18 mouse cellular contexts compared by ENCODE assay signal in genomic region chr16:28868864-28869263, GRCm38 (mm10).
A peak's percentile ranks its signal among the peaks of the same experiment; 100 is the strongest.
DNase-seq lines count a peak whose midpoint lies in the region; ATAC-seq and TF ChIP-seq lines count a peak whose summit lies in the region.
"Had no signal": no experiment of that assay in that cellular context is flagged by ENCODE, and none has a peak within 500 bp of the region (broad histone marks: within the 10 kb centered on the region; RNA-seq: fewer than 3 reads in every experiment).

No protein-coding gene starts in this region.

- H3K27ac ChIP-seq in limb, embryonic 12.5 days, result 0 out of 2 replicates have a peak overlapping the region, but pooled peaks have one; percentile 18
- no peak overlapping the region for H3K27ac ChIP-seq in limb, embryonic 10.5 days
- H3K27ac ChIP-seq in lung, embryonic 16.5 days (ENCODE audit: low read length), result peak overlapping the region; percentile 56
- H3K27ac ChIP-seq in intestine, embryonic 15.5 days, result no peak overlapping the region; the same call in 1 of the 2 replicates
- H3K27ac ChIP-seq in intestine, postnatal 0 days (ENCODE audit: low read depth, low read length), result no peak overlapping the region
- H3K27ac ChIP-seq: embryonic facial prominence, embryonic 12.5 days; forebrain, embryonic 13.5 days; gastrocnemius, adult 2 months had no signal

- no peak overlapping the region for H3K9ac ChIP-seq in limb, embryonic 12.5 days (replicated peaks)
- H3K9ac ChIP-seq in lung, embryonic 16.5 days (ENCODE audit: low read length), result no peak overlapping the region
- H3K9ac ChIP-seq in intestine, embryonic 15.5 days, result no peak overlapping the region
- H3K9ac ChIP-seq in intestine, postnatal 0 days (ENCODE audit: low read depth, low read length), result no peak overlapping the region
- H3K9ac ChIP-seq: embryonic facial prominence, embryonic 12.5 days; forebrain, embryonic 13.5 days; forebrain, postnatal 0 days; heart, embryonic 12.5 days had no signal

- ATAC-seq in limb, embryonic 12.5 days (ENCODE audit: insufficient number of reproducible peaks, insufficient read depth, low FRiP score, low TSS enrichment, low read depth), result no peak
- ATAC-seq in lung, embryonic 16.5 days (ENCODE audit: low read depth), result peak; percentile 56
- ATAC-seq in intestine, embryonic 15.5 days, result peak; percentile 49
- ATAC-seq in intestine, postnatal 0 days, result peak; percentile 31; the same call in 1 of the 2 replicates
- ATAC-seq: forebrain, embryonic 13.5 days; forebrain, postnatal 0 days; hindbrain, embryonic 16.5 days had no signal

- no peaks in the 10 kb centered on the region for H3K36me3 ChIP-seq in limb, embryonic 12.5 days
- H3K36me3 ChIP-seq in limb, embryonic 10.5 days, result no peaks in the 10 kb centered on the region
- no peaks in the 10 kb centered on the region for H3K36me3 ChIP-seq in lung, embryonic 16.5 days (ENCODE audit: control insufficient read depth, insufficient read depth, low read length)
- H3K36me3 ChIP-seq in intestine, embryonic 15.5 days, result no peaks in the 10 kb centered on the region
- no peaks in the 10 kb centered on the region for H3K36me3 ChIP-seq in intestine, postnatal 0 days (ENCODE audit: control insufficient read depth, insufficient read depth)
- H3K36me3 ChIP-seq: embryonic facial prominence, embryonic 12.5 days; heart, embryonic 12.5 days had no signal

- 43% methylated on average over 9 of the region's 9 CpGs for WGBS in limb, embryonic 12.5 days
- 58% methylated on average over 9 of the region's 9 CpGs for WGBS in limb, embryonic 10.5 days
- WGBS in lung, embryonic 16.5 days, result 50% methylated on average over 9 of the region's 9 CpGs
- WGBS in intestine, embryonic 15.5 days, result 45% methylated on average over 9 of the region's 9 CpGs
- WGBS in intestine, postnatal 0 days, result 48% methylated on average over 9 of the region's 9 CpGs

- no peak overlapping the region for H3K4me3 ChIP-seq in limb, embryonic 12.5 days (replicated peaks)
- no peak overlapping the region for H3K4me3 ChIP-seq in limb, embryonic 10.5 days
- H3K4me3 ChIP-seq in lung, embryonic 16.5 days (ENCODE audit: low read length), result no peak overlapping the region
- H3K4me3 ChIP-seq in intestine, embryonic 15.5 days (replicated peaks), result no peak overlapping the region
- H3K4me3 ChIP-seq in intestine, postnatal 0 days (ENCODE audit: low read depth, low read length), result no peak overlapping the region
- H3K4me3 ChIP-seq: embryonic facial prominence, embryonic 12.5 days; forebrain, embryonic 13.5 days; gastrocnemius, adult 2 months; heart, embryonic 12.5 days had no signal

- peaks cover 41% of the 10 kb centered on the region for H3K4me1 ChIP-seq in limb, embryonic 12.5 days (replicated peaks)
- peaks cover 36% of the 10 kb centered on the region for H3K4me1 ChIP-seq in limb, embryonic 10.5 days
- peaks cover 11% of the 10 kb centered on the region; the same call in 1 of the 2 replicates for H3K4me1 ChIP-seq in lung, embryonic 16.5 days (replicated peaks; ENCODE audit: control insufficient read depth, insufficient read depth, low read length)
- H3K4me1 ChIP-seq in intestine, embryonic 15.5 days (replicated peaks), result 0 out of 2 replicates have a peak, but pooled peaks cover 16% of the 10 kb centered on the region
- H3K4me1 ChIP-seq in intestine, postnatal 0 days (replicated peaks; ENCODE audit: control insufficient read depth, insufficient read depth, low read length), result peaks cover 14% of the 10 kb centered on the region; the same call in 1 of the 2 replicates

- TF ChIP-seq CTCF in intestine, postnatal 0 days (IDR thresholded peaks at IDR 0.05; ENCODE audit: low read depth), result no peak

- no peaks in the 10 kb centered on the region for H3K27me3 ChIP-seq in limb, embryonic 12.5 days
- H3K27me3 ChIP-seq in limb, embryonic 10.5 days (ENCODE audit: low read depth, poor library complexity, severe bottlenecking), result no peaks in the 10 kb centered on the region
- no peaks in the 10 kb centered on the region for H3K27me3 ChIP-seq in lung, embryonic 16.5 days (ENCODE audit: control insufficient read depth, insufficient read depth, low read depth, low read length)
- H3K27me3 ChIP-seq in intestine, embryonic 15.5 days (replicated peaks), result no peaks in the 10 kb centered on the region
- no peaks in the 10 kb centered on the region for H3K27me3 ChIP-seq in intestine, postnatal 0 days (replicated peaks; ENCODE audit: control insufficient read depth, insufficient read depth, low read length)
- H3K27me3 ChIP-seq: embryonic facial prominence, embryonic 12.5 days; heart, embryonic 12.5 days had no signal

- no peak for DNase-seq in limb, embryonic 10.5 days (ENCODE audit: low spot score)
- no peak for DNase-seq in lung, postnatal 4 days
- DNase-seq in frontal cortex, postnatal 14 days (ENCODE audit: low spot score in 2 of 2), result no peak
- DNase-seq: adrenal gland, adult 8-10 months; adrenal gland, postnatal 36 days; cerebellum, adult 2 months; cerebellum, postnatal 10 days; forebrain, postnatal 0 days; gastrocnemius, adult 2 months; gastrocnemius, postnatal 25 days had no signal

- H3K9me3 ChIP-seq in limb, embryonic 12.5 days, result no peaks in the 10 kb centered on the region
- no peaks in the 10 kb centered on the region for H3K9me3 ChIP-seq in limb, embryonic 10.5 days (replicated peaks)
- no peaks in the 10 kb centered on the region for H3K9me3 ChIP-seq in lung, embryonic 16.5 days (ENCODE audit: control insufficient read depth, low read length)
- H3K9me3 ChIP-seq in intestine, embryonic 15.5 days, result no peaks in the 10 kb centered on the region
- no peaks in the 10 kb centered on the region for H3K9me3 ChIP-seq in intestine, postnatal 0 days (ENCODE audit: control insufficient read depth)
- H3K9me3 ChIP-seq: embryonic facial prominence, embryonic 12.5 days; forebrain, embryonic 13.5 days; heart, embryonic 12.5 days had no signal

- no peak overlapping the region for H3K4me2 ChIP-seq in limb, embryonic 12.5 days
- no peak overlapping the region for H3K4me2 ChIP-seq in lung, embryonic 16.5 days (ENCODE audit: low read depth, low read length)
- H3K4me2 ChIP-seq in intestine, embryonic 15.5 days (replicated peaks), result no peak overlapping the region
- H3K4me2 ChIP-seq in intestine, postnatal 0 days (replicated peaks; ENCODE audit: low read depth), result no peak overlapping the region
- H3K4me2 ChIP-seq: embryonic facial prominence, embryonic 12.5 days; forebrain, embryonic 13.5 days; heart, embryonic 12.5 days had no signal

Comparison
In these comparisons a context has a peak if more than half of its experiments do, and no peak if none do; other contexts are left out.
1. H3K27ac ChIP-seq: peak in limb, embryonic 12.5 days (single experiment) and lung, embryonic 16.5 days (single experiment); none in limb, embryonic 10.5 days (single experiment), intestine, embryonic 15.5 days (single experiment) and intestine, postnatal 0 days (single experiment).